Mouse (Mus musculus) neural tube, embryonic 12.5 days (tissue): ENCODE results near the gene Tmem102. TPM values are rescaled to one million over a fixed set of nuclear protein-coding genes. Genes with fewer than 3 reads are reported as not detected.

Experiments used
- ATAC-seq: fragments of 200-750 bp; cut with Nextera tagmentation; 2 replicates; pipeline ENCODE4 v1.8.0; 2017; ENCODE audit warnings: low read depth, mild to moderate bottlenecking, moderate TSS enrichment, moderate library complexity; ENCODE audit not compliant: low FRiP score
- H3K27ac ChIP-seq: fragments of 300-500 bp; sonication (generic); 2 replicates; pipeline ENCODE4 v1.5.1; 2016
- H3K27me3 ChIP-seq: fragments of 300-500 bp; sonication (generic); replicated peaks from 2 replicates; pipeline ENCODE4 v1.6.1; 2016; ENCODE audit warnings: mild to moderate bottlenecking
- H3K36me3 ChIP-seq: fragments of 300-500 bp; sonication (generic); 2 replicates; pipeline ENCODE4 v1.6.1; 2016; ENCODE audit warnings: mild to moderate bottlenecking
- H3K4me1 ChIP-seq: fragments of 300-500 bp; sonication (generic); 2 replicates; pipeline ENCODE4 v1.6.1; 2016
- H3K4me2 ChIP-seq: fragments of 300-500 bp; sonication (generic); replicated peaks from 2 replicates; pipeline ENCODE4 v1.6.1; 2016; ENCODE audit warnings: mild to moderate bottlenecking
- H3K4me3 ChIP-seq: fragments of 300-500 bp; sonication (generic); 2 replicates; pipeline ENCODE4 v1.5.1; 2016
- H3K9ac ChIP-seq: fragments of 300-500 bp; sonication (generic); 2 replicates; pipeline ENCODE4 v1.6.1; 2016; ENCODE audit warnings: mild to moderate bottlenecking
- H3K9me3 ChIP-seq: fragments of 300-500 bp; sonication (generic); 2 replicates; pipeline ENCODE4 v1.6.1; 2016; ENCODE audit warnings: mild to moderate bottlenecking
- WGBS: fragments of 180-500 bp; shearing (Covaris S2); methylation state at CpG from one replicate; pipeline ENCODE4 v1.1.7; 2016; 5-methylcytosine and 5-hydroxymethylcytosine counted together
- polyA plus RNA-seq: library from polyadenylated mRNA; unstranded; fragments of >200 nt; fragmentation: Nextera tagmentation; extraction: Ambion mirVana; gene quantifications from 2 replicates; pipeline ENCODE4 v1.2.1, GENCODE M21; 2016

The Tmem102 gene
- polyA plus RNA-seq, 1 experiment from 2014 or later, result 1.7 TPM

DNA sequence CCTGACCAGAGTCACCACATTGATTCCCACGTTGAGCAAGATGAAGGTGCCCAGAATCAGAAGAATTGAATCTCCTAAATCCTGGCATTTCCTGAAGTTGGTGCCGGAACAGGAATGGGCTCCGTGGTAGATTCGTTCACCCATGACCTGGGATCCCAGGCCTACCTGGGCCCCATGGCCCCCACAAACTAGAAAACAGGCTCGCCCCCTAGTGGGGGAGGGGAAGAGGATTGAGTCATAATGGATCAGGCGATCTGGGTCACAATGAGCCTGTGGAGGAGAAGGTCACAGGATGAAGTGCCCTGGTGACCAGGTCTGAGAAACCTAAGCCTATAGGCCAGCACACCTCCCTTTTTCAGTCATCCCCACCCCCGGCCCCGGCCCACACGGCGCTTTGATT is 9.7 kb upstream of the Tmem102 start, which contains the start of gene Gm39566:
Gm39566 (minus strand) TSS at position 144 of the 400 bp plus-strand sequence.
- no peak for ATAC-seq
- Histone ChIP-seq H3K27me3 (no peaks in the 10 kb centered on the region), H3K4me2 (no peak within 1 kb of the TSS), H3K4me1 (no peaks in the 10 kb centered on the region), H3K9me3 (peaks cover 12% of the 10 kb centered on the region; the same call in 1 of the 2 replicates), H3K4me3 (no peak within 1 kb of the TSS), H3K27ac (no peak within 1 kb of the TSS), H3K9ac (no peak within 1 kb of the TSS), H3K36me3 (no peaks in the 10 kb centered on the region)
- WGBS, result 63% methylated on average over 10 of the region's 10 CpGs

DNA sequence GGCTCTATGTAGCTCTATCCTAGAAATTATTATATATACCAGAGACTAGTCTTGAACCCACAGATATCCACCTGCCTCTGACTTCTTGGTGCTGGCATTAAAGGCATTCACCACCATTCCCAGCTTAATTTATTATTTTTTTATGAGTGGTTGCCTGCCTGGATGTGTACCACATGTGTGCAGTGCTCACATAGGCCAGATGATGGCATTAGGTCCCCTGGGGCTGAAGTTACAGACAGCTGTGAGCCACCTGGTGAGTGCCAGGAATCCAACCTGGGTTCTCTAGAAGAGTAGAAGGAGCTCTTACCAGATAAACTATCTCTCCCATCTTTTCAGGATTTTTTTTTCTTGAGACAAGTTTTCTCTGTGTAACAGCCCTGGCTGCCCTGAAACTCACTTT is 4.9 kb upstream of the Tmem102 start:
- H3K4me3 ChIP-seq, result no peak overlapping the region
- peaks cover 5% of the 10 kb centered on the region; the same call in 1 of the 2 replicates for H3K9me3 ChIP-seq
- peaks cover 25% of the 10 kb centered on the region for H3K27me3 ChIP-seq
- no peak overlapping the region for H3K27ac ChIP-seq
- no peaks in the 10 kb centered on the region for H3K4me1 ChIP-seq
- H3K36me3 ChIP-seq, result no peaks in the 10 kb centered on the region
- H3K9ac ChIP-seq, result no peak overlapping the region
- ATAC-seq, result no peak
- H3K4me2 ChIP-seq, result no peak overlapping the region

DNA sequence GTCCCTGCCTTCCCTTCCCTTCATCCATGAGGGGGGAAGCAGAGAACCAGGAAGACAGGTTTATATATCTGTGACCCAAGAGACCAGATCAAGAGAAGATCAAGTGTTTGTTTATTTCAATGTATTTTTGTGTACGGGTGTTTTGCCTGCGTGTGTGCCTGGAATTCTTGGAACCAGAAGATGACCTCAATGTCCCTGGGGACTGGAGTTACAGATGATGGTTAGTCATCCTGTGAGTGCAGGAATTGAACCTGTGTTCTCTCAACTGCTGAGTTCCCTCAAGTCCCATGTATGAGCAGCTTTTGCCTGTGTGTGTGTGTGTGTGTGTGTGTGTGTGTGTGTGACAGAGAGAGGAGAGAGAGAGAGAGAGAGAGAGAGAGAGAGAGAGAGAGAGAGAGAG is 2.2 kb upstream of the Tmem102 start:
- 90% methylated on average over 2 of the region's 2 CpGs for WGBS

DNA sequence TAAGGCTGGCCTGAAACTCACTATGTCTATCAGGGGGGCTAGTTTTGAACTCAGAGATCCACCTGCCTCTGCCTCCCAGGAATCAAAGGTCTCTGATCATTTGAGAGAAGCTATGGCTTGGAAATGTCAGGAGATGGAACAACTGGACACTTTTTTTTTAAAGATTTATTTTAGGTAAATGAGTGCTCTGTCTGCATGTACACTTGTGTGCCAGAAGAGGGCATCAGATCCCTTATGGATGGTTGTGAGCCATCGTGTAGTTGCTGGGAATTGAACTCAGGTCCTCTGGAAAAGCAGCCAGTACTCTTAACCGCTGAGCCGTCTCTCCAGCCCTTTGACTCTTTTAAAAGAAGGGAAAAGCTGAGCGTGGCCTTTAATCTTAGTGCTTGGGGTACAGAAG is 954 bp upstream of the Tmem102 start:
- Histone ChIP-seq H3K9me3 (peaks cover 5% of the 10 kb centered on the region; the same call in 1 of the 2 replicates), H3K4me3 (no peak overlapping the region), H3K4me2 (no peak overlapping the region), H3K27me3 (peaks cover 64% of the 10 kb centered on the region), H3K9ac (no peak overlapping the region), H3K27ac (no peak overlapping the region), H3K36me3 (no peaks in the 10 kb centered on the region), H3K4me1 (peaks cover 38% of the 10 kb centered on the region)
- no peak for ATAC-seq
- WGBS, result 81% methylated on average over 4 of the region's 4 CpGs

More for the DNA sequence above, 2.2 kb upstream of the Tmem102 start:
- Histone ChIP-seq H3K27me3 (peaks cover 51% of the 10 kb centered on the region), H3K4me2 (no peak overlapping the region), H3K9ac (no peak overlapping the region), H3K4me3 (no peak overlapping the region), H3K9me3 (peaks cover 5% of the 10 kb centered on the region; the same call in 1 of the 2 replicates), H3K36me3 (no peaks in the 10 kb centered on the region), H3K27ac (no peak overlapping the region), H3K4me1 (peaks cover 25% of the 10 kb centered on the region)
- ATAC-seq, result no peak

DNA sequence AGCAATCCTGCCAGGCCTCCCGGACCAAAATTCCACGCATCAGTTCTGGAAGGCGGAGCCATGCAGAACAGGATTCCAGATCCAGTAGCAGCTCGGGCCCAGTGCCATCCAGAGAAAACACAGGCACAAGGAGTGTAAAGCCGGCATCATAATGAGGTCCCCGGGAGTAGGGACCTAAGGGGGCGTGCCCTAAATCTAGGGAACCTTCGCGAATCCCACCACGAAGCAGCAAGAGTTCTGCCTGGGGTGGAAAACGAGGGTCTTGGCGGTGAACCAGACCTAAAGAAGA is 828 bp downstream of the Tmem102 start:
- H3K4me1 ChIP-seq, result peaks cover 56% of the 10 kb centered on the region
- H3K4me2 ChIP-seq, result peak overlapping the region; percentile 92
- no peak overlapping the region for H3K27ac ChIP-seq
- no peak overlapping the region for H3K4me3 ChIP-seq
- ATAC-seq, result no peak
- H3K9ac ChIP-seq, result no peak overlapping the region
- no peaks in the 10 kb centered on the region for H3K36me3 ChIP-seq
- peaks cover 5% of the 10 kb centered on the region; the same call in 1 of the 2 replicates for H3K9me3 ChIP-seq
- peaks cover 71% of the 10 kb centered on the region for H3K27me3 ChIP-seq
- WGBS, result 4% methylated on average over 12 of the region's 12 CpGs

DNA sequence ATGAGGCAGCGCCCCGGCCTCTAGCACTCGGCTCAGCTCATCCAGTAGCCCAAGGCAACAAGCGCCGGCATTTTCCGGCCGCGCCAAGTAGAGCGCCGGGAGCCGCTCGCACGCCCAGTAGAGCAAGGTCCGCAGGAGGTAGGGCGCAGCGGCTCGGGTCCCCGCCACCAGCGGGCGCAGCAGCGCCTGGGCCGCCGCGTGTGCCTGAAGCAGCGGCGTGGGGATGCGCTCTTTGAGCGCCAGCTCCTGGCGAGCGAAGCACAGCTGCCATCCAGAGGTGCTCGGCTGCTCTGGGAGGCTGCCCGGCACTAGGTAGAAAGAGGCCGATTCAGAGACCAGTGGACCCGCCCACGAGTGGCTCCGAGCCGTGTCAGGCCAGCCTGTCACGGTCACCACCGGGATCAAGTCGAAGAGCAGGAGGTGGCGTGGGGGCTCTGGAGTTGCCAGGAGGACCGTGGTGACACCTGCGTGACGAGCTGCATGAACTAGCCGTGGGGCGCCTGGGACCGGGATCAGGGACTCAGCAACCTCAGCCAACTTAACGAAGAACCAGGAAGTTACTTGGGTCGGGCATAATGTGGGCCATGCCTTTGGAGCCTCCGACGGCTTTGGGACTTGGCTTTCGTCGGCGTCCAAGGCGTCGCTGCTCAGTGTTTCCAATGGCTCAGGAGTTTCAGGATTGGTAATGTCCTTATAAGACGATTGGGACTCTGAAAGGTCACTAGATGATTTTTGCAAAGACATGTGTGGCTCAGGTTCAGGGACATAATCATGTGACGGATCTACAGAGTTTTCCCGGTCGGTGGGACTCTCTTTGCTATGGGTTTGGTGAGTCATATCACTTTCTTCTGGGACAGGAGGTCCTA is 1.4 kb downstream of the Tmem102 start:
- peak overlapping the region; percentile 69 for H3K9ac ChIP-seq
- H3K4me1 ChIP-seq, result peaks cover 61% of the 10 kb centered on the region
- 0 out of 2 replicates have a peak overlapping the region, but pooled peaks have one; percentile 20 for H3K27ac ChIP-seq
- WGBS, result 1% methylated on average over 60 of the region's 60 CpGs
- no peaks in the 10 kb centered on the region for H3K36me3 ChIP-seq
- peak overlapping the region; percentile 54 for H3K4me3 ChIP-seq
- 0 out of 2 replicates have a peak, but pooled peaks have one; percentile 7 for ATAC-seq
- H3K4me2 ChIP-seq, result peak overlapping the region; percentile 92
- peaks cover 5% of the 10 kb centered on the region; the same call in 1 of the 2 replicates for H3K9me3 ChIP-seq
- H3K27me3 ChIP-seq, result peaks cover 71% of the 10 kb centered on the region

DNA sequence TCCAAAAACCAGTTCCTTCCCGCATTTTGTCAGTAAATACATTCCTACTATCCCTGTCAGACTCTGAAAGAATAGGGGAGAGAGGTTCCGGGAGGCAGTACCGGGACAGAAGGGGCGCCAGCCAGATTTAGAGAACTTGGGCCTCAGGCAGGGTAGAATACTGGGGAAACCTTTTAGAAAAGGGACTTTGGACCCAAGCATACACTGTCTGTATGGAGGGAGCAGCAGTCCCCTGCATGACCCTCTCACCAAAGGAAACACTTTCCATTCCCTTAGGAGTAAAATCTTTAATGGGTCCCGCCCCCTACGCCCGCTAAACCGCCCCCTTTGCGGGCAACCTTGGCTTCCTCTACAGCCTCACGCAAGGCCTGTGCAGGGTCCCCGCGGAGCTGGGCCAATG is 2.1 kb downstream of the Tmem102 start:
- peaks cover 72% of the 10 kb centered on the region for H3K27me3 ChIP-seq
- H3K27ac ChIP-seq, result 0 out of 2 replicates have a peak overlapping the region, but pooled peaks have one; percentile 20
- ATAC-seq, result no peak
- peak overlapping the region; percentile 69 for H3K9ac ChIP-seq
- peak overlapping the region; percentile 54 for H3K4me3 ChIP-seq
- H3K4me2 ChIP-seq, result peak overlapping the region; percentile 92
- peaks cover 5% of the 10 kb centered on the region; the same call in 1 of the 2 replicates for H3K9me3 ChIP-seq
- WGBS, result 2% methylated on average over 12 of the region's 12 CpGs
- no peaks in the 10 kb centered on the region for H3K36me3 ChIP-seq
- H3K4me1 ChIP-seq, result peaks cover 68% of the 10 kb centered on the region

DNA sequence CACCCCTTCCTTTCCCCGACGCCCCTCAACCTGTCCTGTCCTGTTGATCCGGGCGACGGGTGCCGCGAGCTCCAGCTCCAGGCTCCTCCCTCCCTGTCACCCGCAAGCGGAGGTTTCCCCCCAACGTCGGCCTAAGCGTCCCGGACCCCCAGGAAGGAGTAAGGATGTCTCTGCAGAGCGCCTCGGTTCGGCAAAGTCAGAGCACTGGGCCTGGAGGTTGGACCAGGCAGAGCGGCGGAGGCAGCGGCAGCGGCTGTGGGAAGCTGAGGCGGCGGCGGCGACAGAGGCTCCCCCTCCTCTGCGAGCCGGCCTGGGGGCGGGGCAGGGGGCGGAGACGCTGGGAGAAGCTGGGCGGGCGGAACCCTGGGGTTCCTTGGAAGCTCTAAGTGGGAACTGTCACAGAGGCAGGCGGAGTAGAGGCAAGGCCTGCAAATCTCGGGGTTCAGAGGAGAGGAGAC is 2.7 kb downstream of the Tmem102 start:
- peaks cover 72% of the 10 kb centered on the region for H3K4me1 ChIP-seq
- WGBS, result under 1% methylated on average over 33 of the region's 33 CpGs
- H3K9ac ChIP-seq, result peak overlapping the region; percentile 69
- peak overlapping the region; percentile 54 for H3K4me3 ChIP-seq
- H3K36me3 ChIP-seq, result no peaks in the 10 kb centered on the region
- no peak for ATAC-seq
- peak overlapping the region; percentile 92 for H3K4me2 ChIP-seq
- peaks cover 75% of the 10 kb centered on the region for H3K27me3 ChIP-seq
- peaks cover 5% of the 10 kb centered on the region; the same call in 1 of the 2 replicates for H3K9me3 ChIP-seq
- peak overlapping the region; percentile 46; the same call in 1 of the 2 replicates for H3K27ac ChIP-seq

DNA sequence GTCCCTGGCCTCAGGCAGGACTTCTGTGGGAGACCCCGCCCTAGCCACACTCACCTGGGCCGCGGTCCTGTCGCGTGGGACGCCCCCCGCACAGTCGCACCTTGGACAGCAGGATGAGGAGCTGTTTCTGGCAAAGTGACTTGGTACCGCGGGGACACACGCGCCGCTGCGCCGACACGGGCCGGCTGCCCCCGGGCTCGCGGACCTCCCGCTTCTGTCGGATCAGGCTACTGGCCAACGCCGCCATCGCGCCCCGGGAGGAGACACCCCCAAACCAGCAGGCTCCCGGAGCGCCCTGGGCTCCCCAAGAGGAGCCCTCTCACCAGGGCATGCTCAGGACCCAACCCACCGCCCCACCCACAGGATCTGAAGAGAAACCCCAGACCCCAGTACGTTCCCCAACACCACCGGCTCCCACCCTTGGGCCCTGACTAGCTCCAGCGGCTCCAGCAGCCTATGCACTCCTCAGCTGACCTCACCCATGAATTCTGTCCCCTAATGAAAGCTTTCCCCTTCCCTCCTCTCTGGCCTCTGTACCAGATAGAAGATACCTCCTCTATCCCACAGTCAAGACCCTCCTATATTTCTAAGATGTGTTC is 3.9 kb downstream of the Tmem102 start, which contains the start of gene Fgf11:
Fgf11 (minus strand) TSS at position 479 of the 599 bp plus-strand sequence.
- Histone ChIP-seq H3K4me1 (peaks cover 72% of the 10 kb centered on the region), H3K9me3 (peaks cover 3% of the 10 kb centered on the region; the same call in 1 of the 2 replicates), H3K36me3 (no peaks in the 10 kb centered on the region), H3K27me3 (peaks cover 75% of the 10 kb centered on the region), H3K4me2 (peak within 1 kb of the TSS; percentile 92), H3K4me3 (peak within 1 kb of the TSS; percentile 54), H3K27ac (peak within 1 kb of the TSS; percentile 68), H3K9ac (peak within 1 kb of the TSS; percentile 69)
- WGBS, result 1% methylated on average over 33 of the region's 33 CpGs
- ATAC-seq, result no peak

DNA sequence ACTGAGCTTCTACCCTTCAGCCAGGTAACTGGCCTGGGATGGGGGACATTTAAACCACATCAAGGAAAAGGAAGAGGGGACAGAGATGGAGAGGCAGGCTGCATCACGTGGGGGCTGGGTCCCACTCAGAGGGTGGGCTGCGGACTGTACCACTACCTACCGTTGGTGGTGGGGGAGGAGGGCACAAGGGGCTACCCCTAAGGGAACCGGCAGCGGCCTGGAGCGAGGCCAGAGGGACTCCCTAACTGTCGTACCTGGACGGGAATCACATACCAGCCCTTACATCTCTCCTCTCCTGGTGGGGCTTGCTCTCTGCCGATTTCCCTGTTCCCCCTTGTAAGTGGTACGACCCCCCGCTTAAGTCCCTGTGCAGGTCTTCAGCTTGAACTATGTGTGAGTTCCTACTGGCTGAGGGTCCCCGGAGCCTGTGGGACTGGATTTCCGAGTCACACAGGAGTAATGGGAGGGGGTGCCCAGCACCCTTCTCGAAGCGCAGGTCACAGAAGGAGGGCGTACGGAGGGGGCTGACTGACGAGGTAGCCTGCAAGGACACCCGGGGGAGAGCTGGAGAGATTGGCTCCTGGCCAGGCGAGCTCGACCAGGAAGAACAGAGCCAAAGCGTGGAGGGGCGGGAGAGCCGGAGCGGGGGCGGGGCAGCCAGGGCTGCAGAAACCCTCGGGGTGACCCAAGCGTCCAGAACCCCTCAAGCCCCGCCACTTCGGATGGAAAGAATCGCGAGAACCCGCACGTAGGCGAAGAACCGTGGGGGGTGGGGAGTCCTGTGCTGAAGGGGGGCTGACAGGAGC is 4.8 kb downstream of the Tmem102 start:
- H3K9ac ChIP-seq, result peak overlapping the region; percentile 60
- peak overlapping the region; percentile 92 for H3K4me2 ChIP-seq
- no peaks in the 10 kb centered on the region for H3K36me3 ChIP-seq
- peaks cover 77% of the 10 kb centered on the region for H3K4me1 ChIP-seq
- peaks cover 71% of the 10 kb centered on the region for H3K27me3 ChIP-seq
- under 1% methylated on average over 36 of the region's 36 CpGs for WGBS
- peak overlapping the region; percentile 54 for H3K4me3 ChIP-seq
- no peaks in the 10 kb centered on the region for H3K9me3 ChIP-seq
- peak overlapping the region; percentile 68 for H3K27ac ChIP-seq
- ATAC-seq, result peak; percentile 65

DNA sequence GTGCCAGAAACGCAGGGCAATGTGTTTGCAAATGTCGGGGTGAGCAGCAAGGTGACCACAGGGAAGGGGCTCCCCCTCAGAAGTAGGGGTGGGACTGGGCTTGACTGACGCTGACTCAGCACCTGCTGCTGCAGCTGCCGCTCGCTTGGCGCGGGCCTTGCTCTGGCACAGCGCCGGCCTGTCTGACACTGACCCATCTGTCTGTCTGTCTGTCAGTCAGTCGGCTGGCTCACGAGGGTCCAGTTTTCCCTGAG is 5.4 kb downstream of the Tmem102 start:
- Histone ChIP-seq H3K27me3 (peaks cover 66% of the 10 kb centered on the region), H3K4me1 (peaks cover 79% of the 10 kb centered on the region)
- ATAC-seq, result peak; percentile 34; the same call in 1 of the 2 replicates

More for the DNA sequence above, 5.4 kb downstream of the Tmem102 start:
- Histone ChIP-seq H3K27ac (peak overlapping the region; percentile 68), H3K36me3 (no peaks in the 10 kb centered on the region), H3K4me2 (peak overlapping the region; percentile 92), H3K9ac (peak overlapping the region; percentile 60), H3K9me3 (no peaks in the 10 kb centered on the region), H3K4me3 (peak overlapping the region; percentile 54)
- WGBS, result 1% methylated on average over 11 of the region's 11 CpGs
